In genomic region chr11:86876509-86876908, GRCm38 (mm10) we compare ENCODE assay signal across 14 mouse cellular contexts.
"Had no signal": no experiment of that assay in that cellular context is flagged by ENCODE, and none has a peak within 500 bp of the region (broad histone marks: within the 10 kb centered on the region; RNA-seq: fewer than 3 reads in every experiment).

No protein-coding gene starts in this region.

- H3K4me3 ChIP-seq: limb, embryonic 13.5 days; neural tube, embryonic 12.5 days; stomach, embryonic 15.5 days had no signal

- H3K9ac ChIP-seq: limb, embryonic 13.5 days; liver, embryonic 14.5 days; neural tube, embryonic 12.5 days; stomach, embryonic 15.5 days had no signal

- DNase-seq: kidney, adult 9 months; kidney, postnatal 36 days; layer of hippocampus, adult 9-11 months; layer of hippocampus, postnatal 36 days; lung, adult 18-20 months; midbrain, embryonic 14.5 days; right cerebral cortex, postnatal 14 days; thymus, adult 2 months; thymus, postnatal 25 days had no signal

- H3K27ac ChIP-seq: kidney, postnatal 0 days; limb, embryonic 13.5 days; liver, embryonic 14.5 days; neural tube, embryonic 12.5 days; stomach, embryonic 15.5 days had no signal

- H3K9me3 ChIP-seq: limb, embryonic 13.5 days; neural tube, embryonic 12.5 days; stomach, embryonic 15.5 days had no signal

- H3K27me3 ChIP-seq: limb, embryonic 13.5 days; neural tube, embryonic 12.5 days; stomach, embryonic 15.5 days had no signal

- H3K4me2 ChIP-seq: limb, embryonic 13.5 days; neural tube, embryonic 12.5 days; stomach, embryonic 15.5 days had no signal

- H3K36me3 ChIP-seq: limb, embryonic 13.5 days; neural tube, embryonic 12.5 days; stomach, embryonic 15.5 days had no signal
